Mouse (Mus musculus) MEL (cell line): ENCODE measurements around the gene Hhex. TPM values are rescaled to one million over a fixed set of nuclear protein-coding genes. Genes with fewer than 3 reads are reported as not detected.

Experiments used
- DNase-seq: peaks from one replicate; pipeline ENCODE4 v3.0.0; 2011; ENCODE audit warnings: low read depth, low spot score
- H3K27ac ChIP-seq: 2 replicates; pipeline ENCODE4 v1.5.1; 2012; ENCODE audit warnings: low read depth, mild to moderate bottlenecking, control low read depth, low read length, moderate library complexity; ENCODE audit not compliant: control insufficient read depth
- H3K27me3 ChIP-seq, 2 experiments: fragments of 150-350 bp in 1 of 2; sonication (generic) in 1 of 2; 2 replicates each; pipeline ENCODE4 v1.6.1; 2012; ENCODE audit warnings: low read length in 2 of 2, mild to moderate bottlenecking in 2 of 2, improper control_type of control experiment in 1 of 2, moderate library complexity in 1 of 2; ENCODE audit not compliant: insufficient read depth in 2 of 2, control insufficient read depth in 1 of 2
- H3K36me3 ChIP-seq, 2 experiments: 2 replicates each; pipeline ENCODE4 v1.6.1; 2012 to 2014; ENCODE audit warnings: low read length in 2 of 2, improper control_type of control experiment in 1 of 2, inconsistent platforms in 1 of 2, mild to moderate bottlenecking in 1 of 2; ENCODE audit not compliant: insufficient read depth in 2 of 2, control insufficient read depth in 1 of 2
- H3K4me1 ChIP-seq, 2 experiments: fragments of 150-350 bp in 1 of 2; sonication (generic) in 1 of 2; 2 replicates each; pipeline ENCODE4 v1.6.1; 2012; ENCODE audit warnings: low read length in 2 of 2, improper control_type of control experiment in 1 of 2, mild to moderate bottlenecking in 1 of 2; ENCODE audit not compliant: insufficient read depth in 2 of 2, control insufficient read depth in 1 of 2
- H3K4me3 ChIP-seq, 2 experiments: fragments of 150-350 bp in 1 of 2; sonication (generic) in 1 of 2; 2 replicates each; pipeline ENCODE4 v1.5.1; 2012; ENCODE audit warnings: low read depth in 2 of 2, low read length in 2 of 2, mild to moderate bottlenecking in 2 of 2, moderate library complexity in 2 of 2, control low read depth in 1 of 2, improper control_type of control experiment in 1 of 2; ENCODE audit not compliant: control insufficient read depth in 1 of 2, insufficient read depth in 1 of 2
- H3K79me2 ChIP-seq: 2 replicates; pipeline ENCODE4 v1.6.1; 2012; ENCODE audit warnings: mild to moderate bottlenecking, low read length, moderate library complexity; ENCODE audit not compliant: control insufficient read depth, poor library complexity, insufficient read depth
- H3K9ac ChIP-seq: 2 replicates; pipeline ENCODE4 v1.6.1; 2012; ENCODE audit warnings: low read depth, mild to moderate bottlenecking, control low read depth, low read length, moderate library complexity; ENCODE audit not compliant: control insufficient read depth, poor library complexity, severe bottlenecking
- H3K9me3 ChIP-seq: fragments of 150-350 bp; sonication (generic); replicated peaks from 2 replicates; pipeline ENCODE4 v1.6.1; 2012; ENCODE audit warnings: mild to moderate bottlenecking, low read length, improper control_type of control experiment, moderate library complexity; ENCODE audit not compliant: insufficient read depth
- CHD2 ChIP-seq: IDR thresholded peaks from 2 replicates; pipeline ENCODE4 v1.6.1; 2011; ENCODE audit warnings: low read length, improper control_type of control experiment
- CTCF ChIP-seq, 3 experiments: IDR thresholded peaks in 2 of 3; conservative IDR thresholded peaks in 1 of 3; 2 replicates each; pipeline ENCODE4 v1.5.1; 2011 to 2012; ENCODE audit warnings: low read length in 3 of 3, low read depth in 2 of 3, mild to moderate bottlenecking in 2 of 3, improper control_type of control experiment in 1 of 3, inconsistent platforms in 1 of 3, mixed read lengths in 1 of 3, moderate library complexity in 1 of 3; ENCODE audit not compliant: control insufficient read depth in 1 of 3, insufficient read depth in 1 of 3, poor library complexity in 1 of 3, severe bottlenecking in 1 of 3
- E2F4 ChIP-seq: IDR thresholded peaks from 2 replicates; pipeline ENCODE4 v1.6.1; 2011; ENCODE audit warnings: low read depth, low read length, improper control_type of control experiment, borderline replicate concordance
- EP300 ChIP-seq, 2 experiments: IDR thresholded peaks; 2 replicates each; pipeline ENCODE4 v1.6.1; 2011; ENCODE audit warnings: improper control_type of control experiment in 2 of 2, low read length in 2 of 2, low read depth in 1 of 2, mild to moderate bottlenecking in 1 of 2
- ETS1 ChIP-seq: IDR thresholded peaks from 2 replicates; pipeline ENCODE4 v1.6.1; 2012; ENCODE audit warnings: low read depth, mild to moderate bottlenecking, inconsistent platforms, low read length, improper control_type of control experiment, moderate library complexity
- GABPA ChIP-seq: IDR thresholded peaks from 2 replicates; pipeline ENCODE4 v1.6.1; 2012; ENCODE audit warnings: low read depth, mild to moderate bottlenecking, inconsistent platforms, low read length, improper control_type of control experiment, moderate library complexity
- HCFC1 ChIP-seq: IDR thresholded peaks from 2 replicates; pipeline ENCODE4 v1.6.1; 2012; ENCODE audit warnings: low read depth, mild to moderate bottlenecking, inconsistent platforms, low read length, improper control_type of control experiment, moderate library complexity
- MAX ChIP-seq: IDR thresholded peaks from 2 replicates; pipeline ENCODE4 v1.6.1; 2011; ENCODE audit warnings: low read length, improper control_type of control experiment
- MYB ChIP-seq: IDR thresholded peaks from 2 replicates; pipeline ENCODE4 v1.6.1; 2011; ENCODE audit warnings: mild to moderate bottlenecking, low read depth, low read length, improper control_type of control experiment
- NELFE ChIP-seq: IDR thresholded peaks from 2 replicates; pipeline ENCODE4 v1.6.1; 2011; ENCODE audit warnings: low read depth, low read length, improper control_type of control experiment
- NRF1 ChIP-seq: IDR thresholded peaks from 2 replicates; pipeline ENCODE4 v1.6.1; 2014; ENCODE audit warnings: low read depth, mild to moderate bottlenecking, inconsistent platforms, low read length, improper control_type of control experiment, moderate library complexity; ENCODE audit not compliant: poor library complexity, insufficient read depth, severe bottlenecking
- POLR2AphosphoS2 ChIP-seq: IDR thresholded peaks from 2 replicates; pipeline ENCODE4 v1.6.1; 2011; ENCODE audit warnings: low read length, improper control_type of control experiment
- POLR2AphosphoS5 ChIP-seq: IDR thresholded peaks from 2 replicates; pipeline ENCODE4 v1.6.1; 2012; ENCODE audit warnings: low read depth, borderline replicate concordance, mild to moderate bottlenecking, inconsistent platforms, low read length, moderate library complexity, mixed read lengths
- RCOR1 ChIP-seq: IDR thresholded peaks from 2 replicates; pipeline ENCODE4 v1.6.1; 2012; ENCODE audit warnings: low read depth, mild to moderate bottlenecking, inconsistent platforms, low read length, improper control_type of control experiment
- SIN3A ChIP-seq: IDR thresholded peaks from 2 replicates; pipeline ENCODE4 v1.6.1; 2012; ENCODE audit warnings: low read length, improper control_type of control experiment, inconsistent platforms
- TAL1 ChIP-seq: IDR thresholded peaks from 2 replicates; pipeline ENCODE4 v1.6.1; 2012; ENCODE audit warnings: mild to moderate bottlenecking, inconsistent platforms, low read length, moderate library complexity, mixed read lengths
- TCF12 ChIP-seq: IDR thresholded peaks from 2 replicates; pipeline ENCODE4 v1.6.1; 2014; ENCODE audit warnings: low read depth, mild to moderate bottlenecking, inconsistent platforms, low read length, improper control_type of control experiment, moderate library complexity
- USF1 ChIP-seq: IDR thresholded peaks from 2 replicates; pipeline ENCODE4 v1.6.1; 2014; ENCODE audit warnings: low read depth, mild to moderate bottlenecking, inconsistent platforms, low read length, improper control_type of control experiment, moderate library complexity
- polyA plus RNA-seq, 2 experiments: library from polyadenylated mRNA; stranded (reverse) in 1 of 2; unstranded in 1 of 2; fragments of >175 nt in 1 of 2; fragments of >200 nt in 1 of 2; gene quantifications; 2 replicates each; pipeline versions ENCODE4 v1.2.1 to v1.2.4; 2012; ENCODE audit warnings: low replicate concordance in 2 of 2, low read depth in 1 of 2; ENCODE audit not compliant: insufficient read length in 2 of 2, insufficient read depth in 1 of 2, missing spikeins in 1 of 2
- total RNA-seq: library from RNA; depleted of rRNA; stranded (reverse); fragments of 300-350 nt; gene quantifications from 2 replicates; pipeline ENCODE4 v1.2.3, GENCODE M21; 2012

The Hhex gene
- total and polyA plus RNA-seq, 3 experiments = not detected

- H3K9ac ChIP-seq = no peak overlapping the region
- no peaks in the 10 kb centered on the region for H3K27me3 ChIP-seq
Observed at GRCm38 (mm10) chr19:37433895-37434262, 731 bp upstream of the Hhex start.

GRCm38 (mm10) chr19:37435041-37435852, 637 bp downstream of the Hhex start:
- Histone ChIP-seq H3K36me3 (no peaks in the 10 kb centered on the region), H3K79me2 (no peaks in the 10 kb centered on the region), H3K4me1 (no peaks in the 10 kb centered on the region), H3K4me3 (no peak overlapping the region), H3K27me3 (no peaks in the 10 kb centered on the region), H3K9ac (no peak overlapping the region), H3K9me3 (no peaks in the 10 kb centered on the region), H3K27ac (no peak overlapping the region)
- TF ChIP-seq RCOR1 (no peak), CHD2 (no peak), TCF12 (peak; percentile 32; the same call in 1 of the 2 replicates), EP300 (IDR thresholded peaks at IDR 0.05; ENCODE audit: low read depth in 1 of 2, low read length in 2 of 2) (peak in 1 of 2 experiments; percentile 51; a peak in 1 of 4 replicates)
- no peak for DNase-seq

More at GRCm38 (mm10) chr19:37433895-37434262, 731 bp upstream of the Hhex start:
- DNase-seq = no peak
- no peaks in the 10 kb centered on the region for H3K4me1 ChIP-seq
- H3K36me3 ChIP-seq = no peaks in the 10 kb centered on the region
- no peak overlapping the region for H3K4me3 ChIP-seq
- no peaks in the 10 kb centered on the region for H3K79me2 ChIP-seq
- TF ChIP-seq SIN3A = no peak
- TF ChIP-seq TAL1 = no peak
- no peak for TF ChIP-seq HCFC1
- TF ChIP-seq GABPA = no peak
- TF ChIP-seq E2F4 = no peak
- no peak for TF ChIP-seq POLR2AphosphoS5
- TF ChIP-seq USF1 = no peak
- no peak for TF ChIP-seq POLR2AphosphoS2
- no peak for TF ChIP-seq EP300 (IDR thresholded peaks at IDR 0.05; ENCODE audit: low read depth in 1 of 2, low read length in 2 of 2)
- TF ChIP-seq NRF1 = no peak
- TF ChIP-seq ETS1 = no peak
- TF ChIP-seq NELFE = no peak
- no peak for TF ChIP-seq CHD2
- TF ChIP-seq MAX = no peak
- TF ChIP-seq MYB = no peak
- TF ChIP-seq CTCF (IDR thresholded peaks at IDR 0.05 in 2 of 3, conservative IDR thresholded peaks at IDR 0.05 in 1 of 3; ENCODE audit: control insufficient read depth in 1 of 3, insufficient read depth in 1 of 3, low read depth in 2 of 3, low read length in 3 of 3, poor library complexity in 1 of 3, severe bottlenecking in 1 of 3) = no peak
- H3K9me3 ChIP-seq = no peaks in the 10 kb centered on the region
- H3K27ac ChIP-seq = no peak overlapping the region
